Mouse (Mus musculus) erythroblast, embryonic 14.5 days (primary cell): ENCODE results near the gene Galnt17. TPM values are rescaled to one million over a fixed set of nuclear protein-coding genes. Genes with fewer than 3 reads are reported as not detected.

Source experiments
- H3K27me3 ChIP-seq: 2 replicates; pipeline ENCODE4 v1.6.1; 2012; ENCODE audit warnings: inconsistent platforms; ENCODE audit not compliant: control insufficient read depth
- H3K36me3 ChIP-seq: 2 replicates; pipeline ENCODE4 v1.6.1; 2012; ENCODE audit warnings: mild to moderate bottlenecking, inconsistent platforms; ENCODE audit not compliant: control insufficient read depth
- H3K4me1 ChIP-seq: 2 replicates; pipeline ENCODE4 v1.6.1; 2012; ENCODE audit warnings: inconsistent platforms; ENCODE audit not compliant: control insufficient read depth
- H3K4me3 ChIP-seq: replicated peaks from 2 replicates; pipeline ENCODE3; 2012; ENCODE audit warnings: moderate library complexity, mild to moderate bottlenecking, inconsistent platforms
- H3K9me3 ChIP-seq: 2 replicates; pipeline ENCODE4 v1.6.1; 2012; ENCODE audit warnings: low read length, inconsistent platforms, mixed read lengths; ENCODE audit not compliant: control insufficient read depth
- GATA1 ChIP-seq: IDR thresholded peaks from 2 replicates; pipeline ENCODE4 v1.6.1; 2012; ENCODE audit warnings: low read length, inconsistent platforms, mixed read lengths
- TAL1 ChIP-seq: IDR thresholded peaks from 3 replicates; pipeline ENCODE4 v1.6.1; 2012; ENCODE audit warnings: low read length, inconsistent platforms, mixed read lengths
- polyA plus RNA-seq: library from polyadenylated mRNA; stranded (reverse); fragments of >175 nt; gene quantifications from 2 replicates; pipeline ENCODE4 v1.2.3, GENCODE M21; 2012

The Galnt17 gene
- polyA plus RNA-seq, 1 experiment: not detected

GRCm38 (mm10) chr5:131020936-131021335, 287.4 kb downstream of the Galnt17 start:
- no peak overlapping the region for H3K4me3 ChIP-seq
- TF ChIP-seq TAL1: no peak
- H3K9me3 ChIP-seq: peaks cover 60% of the 10 kb centered on the region

GRCm38 (mm10) chr5:131019346-131019965, 288.8 kb downstream of the Galnt17 start:
- TF ChIP-seq TAL1: no peak
- no peak for TF ChIP-seq GATA1
- no peaks in the 10 kb centered on the region for H3K4me1 ChIP-seq
- peaks cover 64% of the 10 kb centered on the region for H3K9me3 ChIP-seq
- H3K27me3 ChIP-seq: no peaks in the 10 kb centered on the region
- no peaks in the 10 kb centered on the region for H3K36me3 ChIP-seq
- H3K4me3 ChIP-seq: no peak overlapping the region

More at GRCm38 (mm10) chr5:131020936-131021335, 287.4 kb downstream of the Galnt17 start:
- no peaks in the 10 kb centered on the region for H3K4me1 ChIP-seq
- H3K36me3 ChIP-seq: no peaks in the 10 kb centered on the region
- no peaks in the 10 kb centered on the region for H3K27me3 ChIP-seq

DNA sequence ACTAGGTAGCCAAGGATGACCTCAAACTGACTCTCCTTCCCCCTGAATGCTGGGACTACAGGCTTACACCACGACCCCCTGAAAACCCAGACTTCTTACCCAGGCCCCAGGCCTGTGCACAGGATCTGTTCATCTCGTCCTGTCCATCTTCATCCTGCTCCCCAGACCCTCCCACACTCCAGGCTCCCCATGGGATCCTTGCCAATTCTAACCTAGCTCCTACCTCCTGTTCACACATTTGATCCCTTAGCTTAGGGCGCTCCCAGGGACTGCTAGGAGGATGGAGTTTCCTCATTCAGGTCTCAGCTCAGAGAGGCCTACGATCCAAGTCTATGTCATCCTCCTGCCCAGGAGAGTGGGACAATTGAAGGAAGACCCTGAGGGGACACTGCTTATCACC, 292.2 kb downstream of the Galnt17 start:
- peaks cover 60% of the 10 kb centered on the region for H3K9me3 ChIP-seq
- TF ChIP-seq GATA1 (no peak), TAL1 (no peak)

DNA sequence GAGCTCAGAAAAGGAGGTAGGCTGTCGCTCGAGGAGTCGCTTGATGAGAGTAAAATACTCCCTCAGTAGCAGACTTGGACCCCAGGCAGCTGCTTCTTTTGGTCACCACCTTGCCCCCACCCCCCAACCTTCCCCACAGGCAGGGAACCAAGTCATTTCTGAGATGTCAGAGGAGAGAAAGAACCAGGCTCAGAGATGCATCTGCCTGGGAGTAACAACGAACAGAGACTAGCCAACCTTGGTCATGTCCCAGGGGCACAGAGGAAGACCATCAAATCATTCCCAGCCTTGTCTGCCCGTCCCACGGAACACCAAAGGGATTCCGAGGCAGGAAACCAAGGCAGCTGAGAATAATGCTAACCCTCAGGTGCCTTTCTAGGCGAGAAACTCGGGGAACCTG, 293.0 kb downstream of the Galnt17 start:
- Histone ChIP-seq H3K36me3 (no peaks in the 10 kb centered on the region), H3K4me3 (no peak overlapping the region), H3K9me3 (peaks cover 62% of the 10 kb centered on the region), H3K27me3 (no peaks in the 10 kb centered on the region), H3K4me1 (no peaks in the 10 kb centered on the region)
- TF ChIP-seq GATA1: no peak
- no peak for TF ChIP-seq TAL1

More for the DNA sequence above, 292.2 kb downstream of the Galnt17 start:
- no peaks in the 10 kb centered on the region for H3K27me3 ChIP-seq
- H3K36me3 ChIP-seq: no peaks in the 10 kb centered on the region
- no peaks in the 10 kb centered on the region for H3K4me1 ChIP-seq
- no peak overlapping the region for H3K4me3 ChIP-seq

DNA sequence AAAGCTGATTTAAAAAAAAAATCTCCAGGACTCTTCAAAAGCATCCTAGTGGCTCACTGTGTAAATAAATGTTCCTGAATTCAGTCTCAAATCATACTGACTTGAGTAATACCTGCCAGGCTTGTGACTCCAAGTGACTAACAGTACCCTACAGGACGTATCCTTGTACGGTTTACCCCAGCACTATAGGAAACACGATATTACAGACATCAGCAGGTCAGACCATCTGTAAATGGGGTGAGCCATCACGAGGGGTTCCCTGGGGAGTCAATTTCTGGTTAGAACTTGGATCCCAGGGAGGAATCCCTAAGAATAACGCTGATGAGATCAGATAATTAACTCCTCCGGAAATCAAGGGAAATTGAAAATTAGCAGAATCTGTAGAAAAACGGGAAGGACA, 294.5 kb downstream of the Galnt17 start:
- Histone ChIP-seq H3K4me1 (no peaks in the 10 kb centered on the region), H3K9me3 (peaks cover 50% of the 10 kb centered on the region), H3K27me3 (no peaks in the 10 kb centered on the region), H3K4me3 (no peak overlapping the region), H3K36me3 (no peaks in the 10 kb centered on the region)
- no peak for TF ChIP-seq TAL1
- no peak for TF ChIP-seq GATA1

- peaks cover 45% of the 10 kb centered on the region for H3K9me3 ChIP-seq
Observed at GRCm38 (mm10) chr5:131013101-131013500, 295.2 kb downstream of the Galnt17 start.

DNA sequence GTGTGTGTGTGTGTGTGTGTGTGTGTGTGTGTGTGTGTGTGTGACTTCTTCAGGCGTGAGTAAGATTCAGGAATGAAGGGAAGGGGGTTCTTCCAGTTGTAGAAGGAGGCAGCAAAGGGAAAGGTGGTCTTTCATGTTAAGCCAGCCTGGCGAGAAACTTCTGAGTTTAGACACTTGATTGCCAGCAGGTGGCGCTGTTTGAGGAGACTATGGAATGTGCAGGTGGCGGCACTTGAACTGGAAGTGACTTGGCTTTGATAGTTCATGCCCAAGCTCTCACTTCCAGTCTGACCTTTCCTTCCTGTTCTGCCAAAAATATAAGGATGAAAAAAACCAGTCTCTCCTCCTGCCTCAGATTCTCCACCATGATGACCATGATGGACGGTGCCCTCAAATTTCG, 298.8 kb downstream of the Galnt17 start:
- no peak for TF ChIP-seq GATA1
- TF ChIP-seq TAL1: no peak
- Histone ChIP-seq H3K4me3 (no peak overlapping the region), H3K4me1 (no peaks in the 10 kb centered on the region), H3K9me3 (peaks cover 30% of the 10 kb centered on the region), H3K36me3 (no peaks in the 10 kb centered on the region), H3K27me3 (no peaks in the 10 kb centered on the region)

More at GRCm38 (mm10) chr5:131013101-131013500, 295.2 kb downstream of the Galnt17 start:
- H3K36me3 ChIP-seq: no peaks in the 10 kb centered on the region
- TF ChIP-seq TAL1 (no peak), GATA1 (no peak)
- H3K4me1 ChIP-seq: no peaks in the 10 kb centered on the region
- no peaks in the 10 kb centered on the region for H3K27me3 ChIP-seq
- no peak overlapping the region for H3K4me3 ChIP-seq

GRCm38 (mm10) chr5:131008507-131008906, 299.8 kb downstream of the Galnt17 start:
- Histone ChIP-seq H3K36me3 (no peaks in the 10 kb centered on the region), H3K9me3 (peaks cover 27% of the 10 kb centered on the region), H3K4me3 (no peak overlapping the region), H3K4me1 (no peaks in the 10 kb centered on the region), H3K27me3 (no peaks in the 10 kb centered on the region)
- no peak for TF ChIP-seq GATA1
- TF ChIP-seq TAL1: no peak

GRCm38 (mm10) chr5:131007871-131008505, 300.3 kb downstream of the Galnt17 start:
- no peaks in the 10 kb centered on the region for H3K36me3 ChIP-seq
- TF ChIP-seq GATA1 (no peak), TAL1 (no peak)
- no peaks in the 10 kb centered on the region for H3K4me1 ChIP-seq
- no peak overlapping the region for H3K4me3 ChIP-seq
- no peaks in the 10 kb centered on the region for H3K27me3 ChIP-seq
- peaks cover 25% of the 10 kb centered on the region for H3K9me3 ChIP-seq

DNA sequence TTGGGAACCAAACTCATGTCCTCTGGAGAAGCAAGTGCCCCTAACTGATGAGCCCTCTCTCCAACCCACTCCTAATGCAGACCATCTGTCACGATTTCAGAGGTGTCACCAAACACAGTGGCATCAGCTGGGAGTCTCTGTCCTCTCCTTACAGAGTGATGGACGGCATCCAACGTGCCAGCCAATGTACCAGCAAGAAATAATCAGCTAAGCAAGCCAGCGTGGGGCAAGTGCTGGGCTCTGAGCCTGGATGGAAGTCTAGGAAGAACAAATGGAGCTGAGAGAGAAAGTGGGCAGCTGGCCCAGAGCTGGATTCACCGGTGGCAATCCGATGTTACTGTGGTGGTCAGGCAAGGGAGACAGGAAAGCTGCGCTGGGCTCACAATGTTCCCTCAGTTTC, 301.1 kb downstream of the Galnt17 start:
- Histone ChIP-seq H3K4me3 (no peak overlapping the region), H3K4me1 (no peaks in the 10 kb centered on the region), H3K9me3 (peaks cover 25% of the 10 kb centered on the region), H3K27me3 (no peaks in the 10 kb centered on the region), H3K36me3 (no peaks in the 10 kb centered on the region)
- TF ChIP-seq GATA1 (no peak), TAL1 (no peak)
